Mouse (Mus musculus): ENCODE data around the gene Eif4b.

Eif4b gene

GRCm38 (mm10) chr15:102101672-102102541 is 28.3 kb downstream of the Eif4b start:
- no peak for DNase-seq (ENCODE audit: low spot score in 2 of 2)

GRCm38 (mm10) chr15:102102548-102103121 is 29.1 kb downstream of the Eif4b start:
- DNase-seq (ENCODE audit: low spot score in 2 of 2) = no peak

GRCm38 (mm10) chr15:102103371-102103946 is 29.9 kb downstream of the Eif4b start:
- DNase-seq (ENCODE audit: low spot score in 2 of 2) = peak in 1 of 2 experiments; percentile 36

- peak in 1 of 2 experiments; percentile 37 for DNase-seq (ENCODE audit: low spot score in 2 of 2)
Measured at GRCm38 (mm10) chr15:102103947-102104555, 30.5 kb downstream of the Eif4b start.

- peak in 1 of 2 experiments; percentile 59 for DNase-seq (ENCODE audit: low spot score in 2 of 2)
Measured at GRCm38 (mm10) chr15:102105360-102105759, 31.8 kb downstream of the Eif4b start.

- DNase-seq (ENCODE audit: low spot score in 2 of 2) = peak in 1 of 2 experiments; percentile 29
Measured at GRCm38 (mm10) chr15:102105764-102106730, 32.5 kb downstream of the Eif4b start.

GRCm38 (mm10) chr15:102106754-102107456 is 33.3 kb downstream of the Eif4b start:
- DNase-seq (ENCODE audit: low spot score in 2 of 2) = peak in 1 of 2 experiments; percentile 49

GRCm38 (mm10) chr15:102107689-102108573 is 34.4 kb downstream of the Eif4b start:
- peak in 1 of 2 experiments; percentile 85 for DNase-seq (ENCODE audit: low spot score in 2 of 2)

- peak; percentile 84 to 87 for DNase-seq (ENCODE audit: low spot score in 2 of 2)
Measured at GRCm38 (mm10) chr15:102108651-102109525, 35.3 kb downstream of the Eif4b start.

GRCm38 (mm10) chr15:102110271-102110670 is 36.7 kb downstream of the Eif4b start:
- no peak for DNase-seq (ENCODE audit: low spot score in 2 of 2)

- peak in 1 of 2 experiments; percentile 31 for DNase-seq (ENCODE audit: low spot score in 2 of 2)
Measured at GRCm38 (mm10) chr15:102110701-102111494, 37.3 kb downstream of the Eif4b start.

GRCm38 (mm10) chr15:102111495-102111829 is 37.9 kb downstream of the Eif4b start:
- DNase-seq (ENCODE audit: low spot score in 2 of 2) = peak in 1 of 2 experiments; percentile 36

GRCm38 (mm10) chr15:102112181-102112580 is 38.6 kb downstream of the Eif4b start:
- no peak for DNase-seq (ENCODE audit: low spot score in 2 of 2)

- no peak for DNase-seq (ENCODE audit: low spot score in 2 of 2)
Measured at GRCm38 (mm10) chr15:102112827-102113226, 39.3 kb downstream of the Eif4b start.

- DNase-seq (ENCODE audit: low spot score in 2 of 2) = no peak
Measured at GRCm38 (mm10) chr15:102113674-102114073, 40.1 kb downstream of the Eif4b start.

- DNase-seq (ENCODE audit: low spot score in 2 of 2) = no peak
Measured at GRCm38 (mm10) chr15:102114651-102115260, 41.2 kb downstream of the Eif4b start.

GRCm38 (mm10) chr15:102115731-102116231 is 42.2 kb downstream of the Eif4b start:
- DNase-seq (ENCODE audit: low spot score in 2 of 2) = no peak

Measured in right cerebral cortex, postnatal 10 days (tissue).